ENCODE assay signal across 8 mouse cellular contexts in genomic region chr2:163659431-163659830, GRCm38 (mm10). TPM values are rescaled to one million over a fixed set of nuclear protein-coding genes. Genes with fewer than 3 reads are reported as not detected.
DNase-seq lines count a peak whose midpoint lies in the region; ATAC-seq lines count a peak whose summit lies in the region.

No protein-coding gene starts in this region.

- WGBS in kidney, embryonic 16.5 days: 75% methylated on average over 12 of the region's 12 CpGs
- WGBS in hindbrain, embryonic 12.5 days: 72% methylated on average over 12 of the region's 12 CpGs
- 80% methylated on average over 12 of the region's 12 CpGs for WGBS in midbrain, embryonic 13.5 days

- H3K4me3 ChIP-seq in kidney, embryonic 16.5 days (ENCODE audit: low read length): peak overlapping the region; percentile 72
- peak overlapping the region; percentile 74; the same call in 1 of the 2 replicates for H3K4me3 ChIP-seq in hindbrain, embryonic 12.5 days
- H3K4me3 ChIP-seq in midbrain, embryonic 13.5 days (replicated peaks): peak overlapping the region; percentile 82

- DNase-seq in kidney, adult 8-10 months: no peak
- DNase-seq in ZHBTc4 (ENCODE audit: low read depth, low spot score): peak; percentile 44
- no peak for DNase-seq in layer of hippocampus, adult 9-10 months (ENCODE audit: low spot score)
- DNase-seq in urinary bladder, postnatal 36 days (ENCODE audit: low spot score in 2 of 2): no peak
- no peak for DNase-seq in kidney, postnatal 14 days

- no peaks in the 10 kb centered on the region for H3K36me3 ChIP-seq in kidney, embryonic 16.5 days (ENCODE audit: insufficient read depth, low read length)
- no peaks in the 10 kb centered on the region for H3K36me3 ChIP-seq in hindbrain, embryonic 12.5 days
- H3K36me3 ChIP-seq in midbrain, embryonic 13.5 days: no peaks in the 10 kb centered on the region

- no peak overlapping the region; the same call in 1 of the 2 replicates for H3K27ac ChIP-seq in kidney, embryonic 16.5 days (ENCODE audit: low read length)
- 0 out of 2 replicates have a peak overlapping the region, but pooled peaks have one; percentile 18 for H3K27ac ChIP-seq in hindbrain, embryonic 12.5 days
- H3K27ac ChIP-seq in midbrain, embryonic 13.5 days: no peak overlapping the region

- no peaks in the 10 kb centered on the region for H3K27me3 ChIP-seq in kidney, embryonic 16.5 days (ENCODE audit: insufficient read depth, low read length)
- no peaks in the 10 kb centered on the region; the same call in 1 of the 2 replicates for H3K27me3 ChIP-seq in hindbrain, embryonic 12.5 days
- no peaks in the 10 kb centered on the region for H3K27me3 ChIP-seq in midbrain, embryonic 13.5 days

- H3K9me3 ChIP-seq in kidney, embryonic 16.5 days (ENCODE audit: low read length): no peaks in the 10 kb centered on the region
- H3K9me3 ChIP-seq in hindbrain, embryonic 12.5 days (replicated peaks): no peaks in the 10 kb centered on the region
- no peaks in the 10 kb centered on the region for H3K9me3 ChIP-seq in midbrain, embryonic 13.5 days

- H3K9ac ChIP-seq in kidney, embryonic 16.5 days (replicated peaks; ENCODE audit: low read length): peak overlapping the region; percentile 86
- H3K9ac ChIP-seq in hindbrain, embryonic 12.5 days: peak overlapping the region; percentile 79; the same call in 1 of the 2 replicates
- H3K9ac ChIP-seq in midbrain, embryonic 13.5 days (replicated peaks): peak overlapping the region; percentile 86

- H3K4me1 ChIP-seq in kidney, embryonic 16.5 days (ENCODE audit: insufficient read depth, low read length): peaks cover 31% of the 10 kb centered on the region
- H3K4me1 ChIP-seq in hindbrain, embryonic 12.5 days: peaks cover 20% of the 10 kb centered on the region
- peaks cover 31% of the 10 kb centered on the region for H3K4me1 ChIP-seq in midbrain, embryonic 13.5 days (replicated peaks)

- peak overlapping the region; percentile 72 for H3K4me2 ChIP-seq in kidney, embryonic 16.5 days (replicated peaks; ENCODE audit: low read depth, low read length)
- H3K4me2 ChIP-seq in hindbrain, embryonic 12.5 days (replicated peaks): peak overlapping the region; percentile 54
- H3K4me2 ChIP-seq in midbrain, embryonic 13.5 days (replicated peaks): peak overlapping the region; percentile 66

- ATAC-seq in kidney, embryonic 16.5 days (ENCODE audit: low FRiP score, low TSS enrichment): no peak
- ATAC-seq in hindbrain, embryonic 12.5 days (ENCODE audit: low FRiP score): no peak
- no peak for ATAC-seq in midbrain, embryonic 13.5 days

RNA-seq across cellular contexts. Expression of gene Pkig, which starts 1.2 kb away (rescaled TPM):
- polyA plus RNA-seq in kidney, embryonic 16.5 days (2015; fragmentation: Nextera tagmentation; extraction: Ambion mirVana): 180 and 187 TPM in 2 replicates
- polyA plus RNA-seq in hindbrain, embryonic 12.5 days (2016; fragmentation: Nextera tagmentation; extraction: Ambion mirVana): 109 and 113 TPM in 2 replicates
- 124 and 126 TPM in 2 replicates for polyA plus RNA-seq in midbrain, embryonic 13.5 days (2015; fragmentation: Nextera tagmentation; extraction: Ambion mirVana)

RNA-seq across cellular contexts. Expression of gene Serinc3, which starts 14.5 kb away (rescaled TPM):
- 48.9 and 50.1 TPM in 2 replicates for polyA plus RNA-seq in kidney, embryonic 16.5 days (2015; fragmentation: Nextera tagmentation; extraction: Ambion mirVana)
- polyA plus RNA-seq in hindbrain, embryonic 12.5 days (2016; fragmentation: Nextera tagmentation; extraction: Ambion mirVana): 36.2 and 38.4 TPM in 2 replicates
- 30.5 and 31.7 TPM in 2 replicates for polyA plus RNA-seq in midbrain, embryonic 13.5 days (2015; fragmentation: Nextera tagmentation; extraction: Ambion mirVana)

RNA-seq across cellular contexts. Expression of gene Ttpal, which starts 57.3 kb away (rescaled TPM):
- polyA plus RNA-seq in kidney, embryonic 16.5 days (2015; fragmentation: Nextera tagmentation; extraction: Ambion mirVana): 34.0 and 35.7 TPM in 2 replicates
- polyA plus RNA-seq in hindbrain, embryonic 12.5 days (2016; fragmentation: Nextera tagmentation; extraction: Ambion mirVana): 51.5 and 52.0 TPM in 2 replicates
- 50.2 and 50.7 TPM in 2 replicates for polyA plus RNA-seq in midbrain, embryonic 13.5 days (2015; fragmentation: Nextera tagmentation; extraction: Ambion mirVana)
